13 mouse cellular contexts compared by ENCODE assay signal in genomic region chr10:127563840-127564239, GRCm38 (mm10). TPM values are rescaled to one million over a fixed set of nuclear protein-coding genes. Genes with fewer than 3 reads are reported as not detected.
DNase-seq lines count a peak whose midpoint lies in the region; ATAC-seq and TF ChIP-seq lines count a peak whose summit lies in the region.
"Had no signal": no experiment of that assay in that cellular context is flagged by ENCODE, and none has a peak within 500 bp of the region (broad histone marks: within the 10 kb centered on the region; RNA-seq: fewer than 3 reads in every experiment).

No protein-coding gene starts in this region.

- no peaks in the 10 kb centered on the region for H3K27me3 ChIP-seq in intestine, embryonic 14.5 days (replicated peaks; ENCODE audit: control insufficient read depth, insufficient read depth, low read length)
- no peaks in the 10 kb centered on the region for H3K27me3 ChIP-seq in intestine, postnatal 0 days (replicated peaks; ENCODE audit: control insufficient read depth, insufficient read depth, low read length)
- no peaks in the 10 kb centered on the region for H3K27me3 ChIP-seq in neural tube, embryonic 12.5 days (replicated peaks)
- H3K27me3 ChIP-seq in neural tube, embryonic 15.5 days (replicated peaks), result no peaks in the 10 kb centered on the region
- H3K27me3 ChIP-seq in hindbrain, embryonic 12.5 days, result no peaks in the 10 kb centered on the region
- H3K27me3 ChIP-seq in stomach, embryonic 16.5 days (ENCODE audit: control insufficient read depth, insufficient read depth, low read length), result no peaks in the 10 kb centered on the region
- no peaks in the 10 kb centered on the region for H3K27me3 ChIP-seq in midbrain, embryonic 14.5 days (ENCODE audit: control insufficient read depth, insufficient read depth, low read length)
- H3K27me3 ChIP-seq: forebrain, embryonic 13.5 days had no signal

- 0 out of 2 replicates have a peak, but pooled peaks have one; percentile 4 for ATAC-seq in intestine, embryonic 14.5 days (replicated peaks; ENCODE audit: low FRiP score, low TSS enrichment, low read depth)
- ATAC-seq in intestine, postnatal 0 days, result no peak
- ATAC-seq in neural tube, embryonic 12.5 days (ENCODE audit: low FRiP score, low read depth), result no peak
- ATAC-seq in neural tube, embryonic 15.5 days (ENCODE audit: low FRiP score), result no peak
- 0 out of 2 replicates have a peak, but pooled peaks have one; percentile 29 for ATAC-seq in hindbrain, embryonic 12.5 days (ENCODE audit: low FRiP score)
- no peak for ATAC-seq in stomach, embryonic 16.5 days (ENCODE audit: insufficient read depth, low FRiP score)
- ATAC-seq in midbrain, embryonic 14.5 days (ENCODE audit: low FRiP score, low TSS enrichment), result no peak; the same call in 1 of the 2 replicates
- ATAC-seq: activated CD4-positive, CD25-positive, alpha-beta regulatory T cell, adult 4 months; forebrain, embryonic 13.5 days had no signal

- no peak for TF ChIP-seq CTCF in intestine, postnatal 0 days (IDR thresholded peaks at IDR 0.05; ENCODE audit: low read depth)

- H3K27ac ChIP-seq in intestine, embryonic 14.5 days (ENCODE audit: low read depth), result no peak overlapping the region
- no peak overlapping the region for H3K27ac ChIP-seq in intestine, postnatal 0 days (ENCODE audit: low read depth, low read length)
- H3K27ac ChIP-seq in neural tube, embryonic 12.5 days, result no peak overlapping the region
- H3K27ac ChIP-seq in neural tube, embryonic 15.5 days (replicated peaks), result no peak overlapping the region
- H3K27ac ChIP-seq in hindbrain, embryonic 12.5 days, result no peak overlapping the region
- H3K27ac ChIP-seq in stomach, embryonic 16.5 days (ENCODE audit: low read length), result peak overlapping the region; percentile 78
- H3K27ac ChIP-seq in midbrain, embryonic 14.5 days (replicated peaks; ENCODE audit: low read depth, low read length), result no peak overlapping the region
- H3K27ac ChIP-seq: forebrain, embryonic 13.5 days had no signal

- peaks cover 86% of the 10 kb centered on the region for H3K36me3 ChIP-seq in intestine, embryonic 14.5 days (ENCODE audit: control insufficient read depth, insufficient read depth, low read length)
- peaks cover 86% of the 10 kb centered on the region for H3K36me3 ChIP-seq in intestine, postnatal 0 days (ENCODE audit: control insufficient read depth, insufficient read depth)
- peaks cover 90% of the 10 kb centered on the region for H3K36me3 ChIP-seq in neural tube, embryonic 12.5 days
- peaks cover 87% of the 10 kb centered on the region for H3K36me3 ChIP-seq in neural tube, embryonic 15.5 days
- peaks cover 91% of the 10 kb centered on the region for H3K36me3 ChIP-seq in hindbrain, embryonic 12.5 days
- H3K36me3 ChIP-seq in stomach, embryonic 16.5 days (ENCODE audit: control insufficient read depth, insufficient read depth, low read length), result peaks cover 29% of the 10 kb centered on the region
- H3K36me3 ChIP-seq in midbrain, embryonic 14.5 days (ENCODE audit: control insufficient read depth, insufficient read depth, low read length), result peaks cover 89% of the 10 kb centered on the region

- no peak overlapping the region for H3K9ac ChIP-seq in intestine, embryonic 14.5 days (ENCODE audit: low read length)
- H3K9ac ChIP-seq in intestine, postnatal 0 days (ENCODE audit: low read depth, low read length), result no peak overlapping the region
- 0 out of 2 replicates have a peak overlapping the region, but pooled peaks have one; percentile 5 for H3K9ac ChIP-seq in neural tube, embryonic 12.5 days
- H3K9ac ChIP-seq in neural tube, embryonic 15.5 days (replicated peaks), result no peak overlapping the region
- no peak overlapping the region; the same call in 1 of the 2 replicates for H3K9ac ChIP-seq in hindbrain, embryonic 12.5 days
- H3K9ac ChIP-seq in stomach, embryonic 16.5 days (ENCODE audit: low read length), result peak overlapping the region; percentile 26; the same call in 1 of the 2 replicates
- H3K9ac ChIP-seq in midbrain, embryonic 14.5 days (replicated peaks; ENCODE audit: low read length), result no peak overlapping the region
- H3K9ac ChIP-seq: forebrain, embryonic 13.5 days had no signal

- DNase-seq in intestine, embryonic 14.5 days (ENCODE audit: low spot score), result no peak
- DNase-seq in layer of hippocampus, postnatal 14 days (ENCODE audit: low spot score in 2 of 2), result no peak
- DNase-seq in midbrain, embryonic 14.5 days, result no peak
- DNase-seq: cerebellum, postnatal 36 days; thymus, postnatal 36 days had no signal

- peaks cover 6% of the 10 kb centered on the region; the same call in 1 of the 2 replicates for H3K4me1 ChIP-seq in intestine, embryonic 14.5 days (replicated peaks; ENCODE audit: control insufficient read depth, insufficient read depth, low read length)
- H3K4me1 ChIP-seq in intestine, postnatal 0 days (replicated peaks; ENCODE audit: control insufficient read depth, insufficient read depth, low read length), result no peaks in the 10 kb centered on the region
- peaks cover 12% of the 10 kb centered on the region for H3K4me1 ChIP-seq in neural tube, embryonic 12.5 days
- no peaks in the 10 kb centered on the region for H3K4me1 ChIP-seq in neural tube, embryonic 15.5 days
- peaks cover 5% of the 10 kb centered on the region; the same call in 1 of the 2 replicates for H3K4me1 ChIP-seq in hindbrain, embryonic 12.5 days
- peaks cover 9% of the 10 kb centered on the region; the same call in 1 of the 2 replicates for H3K4me1 ChIP-seq in stomach, embryonic 16.5 days (ENCODE audit: control insufficient read depth, insufficient read depth, low read length)
- no peaks in the 10 kb centered on the region for H3K4me1 ChIP-seq in midbrain, embryonic 14.5 days (ENCODE audit: control insufficient read depth, insufficient read depth, low read length)
- H3K4me1 ChIP-seq: forebrain, embryonic 13.5 days had no signal

- H3K9me3 ChIP-seq in intestine, embryonic 14.5 days (ENCODE audit: control insufficient read depth, low read length), result no peaks in the 10 kb centered on the region
- H3K9me3 ChIP-seq in intestine, postnatal 0 days (ENCODE audit: control insufficient read depth), result no peaks in the 10 kb centered on the region
- no peaks in the 10 kb centered on the region for H3K9me3 ChIP-seq in neural tube, embryonic 12.5 days
- H3K9me3 ChIP-seq in neural tube, embryonic 15.5 days (replicated peaks), result no peaks in the 10 kb centered on the region
- H3K9me3 ChIP-seq in hindbrain, embryonic 12.5 days (replicated peaks), result no peaks in the 10 kb centered on the region
- no peaks in the 10 kb centered on the region for H3K9me3 ChIP-seq in stomach, embryonic 16.5 days (replicated peaks; ENCODE audit: control insufficient read depth, low read length)
- H3K9me3 ChIP-seq in midbrain, embryonic 14.5 days (ENCODE audit: control insufficient read depth, low read length), result no peaks in the 10 kb centered on the region
- H3K9me3 ChIP-seq: forebrain, embryonic 13.5 days had no signal

- WGBS in intestine, embryonic 14.5 days, result 74% methylated on average over 8 of the region's 8 CpGs
- 74% methylated on average over 8 of the region's 8 CpGs for WGBS in intestine, postnatal 0 days
- WGBS in neural tube, embryonic 12.5 days, result 82% methylated on average over 8 of the region's 8 CpGs
- 85% methylated on average over 8 of the region's 8 CpGs for WGBS in neural tube, embryonic 15.5 days
- WGBS in hindbrain, embryonic 12.5 days, result 71% methylated on average over 8 of the region's 8 CpGs
- WGBS in stomach, embryonic 16.5 days, result 64% methylated on average over 8 of the region's 8 CpGs
- WGBS in midbrain, embryonic 14.5 days, result 75% methylated on average over 8 of the region's 8 CpGs

- no peak overlapping the region for H3K4me2 ChIP-seq in intestine, embryonic 14.5 days (ENCODE audit: low read length)
- no peak overlapping the region for H3K4me2 ChIP-seq in intestine, postnatal 0 days (replicated peaks; ENCODE audit: low read depth)
- H3K4me2 ChIP-seq in neural tube, embryonic 12.5 days (replicated peaks), result no peak overlapping the region
- H3K4me2 ChIP-seq in neural tube, embryonic 15.5 days, result no peak overlapping the region
- H3K4me2 ChIP-seq in hindbrain, embryonic 12.5 days (replicated peaks), result no peak overlapping the region
- H3K4me2 ChIP-seq in stomach, embryonic 16.5 days (ENCODE audit: low read depth, low read length), result no peak overlapping the region
- H3K4me2 ChIP-seq in midbrain, embryonic 14.5 days (ENCODE audit: low read length), result no peak overlapping the region
- H3K4me2 ChIP-seq: forebrain, embryonic 13.5 days; liver, embryonic 11.5 days had no signal

- H3K4me3 ChIP-seq in intestine, embryonic 14.5 days (ENCODE audit: low read depth, low read length), result no peak overlapping the region
- no peak overlapping the region for H3K4me3 ChIP-seq in intestine, postnatal 0 days (ENCODE audit: low read depth, low read length)
- no peak overlapping the region for H3K4me3 ChIP-seq in neural tube, embryonic 12.5 days
- no peak overlapping the region for H3K4me3 ChIP-seq in neural tube, embryonic 15.5 days (replicated peaks)
- H3K4me3 ChIP-seq in hindbrain, embryonic 12.5 days, result no peak overlapping the region
- no peak overlapping the region for H3K4me3 ChIP-seq in stomach, embryonic 16.5 days (replicated peaks; ENCODE audit: low read length)
- H3K4me3 ChIP-seq in midbrain, embryonic 14.5 days (replicated peaks; ENCODE audit: low read depth, low read length), result no peak overlapping the region
- H3K4me3 ChIP-seq: forebrain, embryonic 13.5 days had no signal

RNA-seq across cellular contexts. Expression of gene Nxph4, which starts 29.5 kb away (rescaled TPM):
- 4.0 and 5.5 TPM in 2 replicates for polyA plus RNA-seq in intestine, embryonic 14.5 days (2014; fragmentation: Nextera tagmentation; extraction: Ambion mirVana)
- 2.9 and 4.5 TPM in 2 replicates for polyA plus RNA-seq in intestine, postnatal 0 days (2015; fragmentation: Nextera tagmentation; extraction: Ambion mirVana)
- polyA plus RNA-seq in neural tube, embryonic 12.5 days (2016; fragmentation: Nextera tagmentation; extraction: Ambion mirVana), result 112 and 125 TPM in 2 replicates
- polyA plus RNA-seq in neural tube, embryonic 15.5 days (2015; fragmentation: Nextera tagmentation; extraction: Ambion mirVana), result 80.4 and 102 TPM in 2 replicates
- 101 and 109 TPM in 2 replicates for polyA plus RNA-seq in hindbrain, embryonic 12.5 days (2016; fragmentation: Nextera tagmentation; extraction: Ambion mirVana)
- 3.4 and 4.6 TPM in 2 replicates for polyA plus RNA-seq in stomach, embryonic 16.5 days (2015; fragmentation: Nextera tagmentation; extraction: Ambion mirVana)
- 1 to 10 TPM; 2.7 TPM for total RNA-seq in layer of hippocampus, postnatal 14 days (2021)
- 106 and 134 TPM in 2 replicates for polyA plus RNA-seq in midbrain, embryonic 14.5 days (2014; fragmentation: Nextera tagmentation; extraction: Ambion mirVana)
- polyA plus RNA-seq: activated CD4-positive, CD25-positive, alpha-beta regulatory T cell, adult 4 months had no signal

RNA-seq across cellular contexts. Expression of gene Shmt2, which starts 41.6 kb away (rescaled TPM):
- 132 and 142 TPM in 2 replicates for polyA plus RNA-seq in intestine, embryonic 14.5 days (2014; fragmentation: Nextera tagmentation; extraction: Ambion mirVana)
- polyA plus RNA-seq in intestine, postnatal 0 days (2015; fragmentation: Nextera tagmentation; extraction: Ambion mirVana), result 26.2 and 26.7 TPM in 2 replicates
- 74.2 and 76.9 TPM in 2 replicates for polyA plus RNA-seq in neural tube, embryonic 12.5 days (2016; fragmentation: Nextera tagmentation; extraction: Ambion mirVana)
- polyA plus RNA-seq in neural tube, embryonic 15.5 days (2015; fragmentation: Nextera tagmentation; extraction: Ambion mirVana), result 50.4 and 69.9 TPM in 2 replicates
- 67.1 and 67.5 TPM in 2 replicates for polyA plus RNA-seq in hindbrain, embryonic 12.5 days (2016; fragmentation: Nextera tagmentation; extraction: Ambion mirVana)
- polyA plus RNA-seq in stomach, embryonic 16.5 days (2015; fragmentation: Nextera tagmentation; extraction: Ambion mirVana), result 152 and 163 TPM in 2 replicates
- 10 to 100 TPM; 33.0 to 35.5 TPM for total RNA-seq in layer of hippocampus, postnatal 14 days (2021)
- 48.9 and 50.7 TPM in 2 replicates for polyA plus RNA-seq in midbrain, embryonic 14.5 days (2014; fragmentation: Nextera tagmentation; extraction: Ambion mirVana)

RNA-seq across cellular contexts. Expression of gene Ndufa4l2, which starts 49.1 kb away (rescaled TPM):
- polyA plus RNA-seq in intestine, embryonic 14.5 days (2014; fragmentation: Nextera tagmentation; extraction: Ambion mirVana), result 25.9 and 28.5 TPM in 2 replicates
- polyA plus RNA-seq in intestine, postnatal 0 days (2015; fragmentation: Nextera tagmentation; extraction: Ambion mirVana), result 19.9 and 21.9 TPM in 2 replicates
- 7.3 and 7.6 TPM in 2 replicates for polyA plus RNA-seq in neural tube, embryonic 12.5 days (2016; fragmentation: Nextera tagmentation; extraction: Ambion mirVana)
- polyA plus RNA-seq in neural tube, embryonic 15.5 days (2015; fragmentation: Nextera tagmentation; extraction: Ambion mirVana), result 17.8 and 22.5 TPM in 2 replicates
- polyA plus RNA-seq in hindbrain, embryonic 12.5 days (2016; fragmentation: Nextera tagmentation; extraction: Ambion mirVana), result 7.7 and 8.4 TPM in 2 replicates
- 192 and 231 TPM in 2 replicates for polyA plus RNA-seq in stomach, embryonic 16.5 days (2015; fragmentation: Nextera tagmentation; extraction: Ambion mirVana)
- 1 to 10 TPM; 4.8 to 6.9 TPM for total RNA-seq in layer of hippocampus, postnatal 14 days (2021)
- polyA plus RNA-seq in midbrain, embryonic 14.5 days (2014; fragmentation: Nextera tagmentation; extraction: Ambion mirVana), result 14.2 and 18.6 TPM in 2 replicates
- polyA plus RNA-seq: activated CD4-positive, CD25-positive, alpha-beta regulatory T cell, adult 4 months had no signal

RNA-seq across cellular contexts. Expression of gene Lrp1, which starts 57.1 kb away (rescaled TPM):
- polyA plus RNA-seq in intestine, embryonic 14.5 days (2014; fragmentation: Nextera tagmentation; extraction: Ambion mirVana), result 92.1 and 96.6 TPM in 2 replicates
- polyA plus RNA-seq in intestine, postnatal 0 days (2015; fragmentation: Nextera tagmentation; extraction: Ambion mirVana), result 28.9 and 33.4 TPM in 2 replicates
- polyA plus RNA-seq in neural tube, embryonic 12.5 days (2016; fragmentation: Nextera tagmentation; extraction: Ambion mirVana), result 85.7 and 96.0 TPM in 2 replicates
- polyA plus RNA-seq in neural tube, embryonic 15.5 days (2015; fragmentation: Nextera tagmentation; extraction: Ambion mirVana), result 102 and 108 TPM in 2 replicates
- 111 and 115 TPM in 2 replicates for polyA plus RNA-seq in hindbrain, embryonic 12.5 days (2016; fragmentation: Nextera tagmentation; extraction: Ambion mirVana)
- 95.6 and 102 TPM in 2 replicates for polyA plus RNA-seq in stomach, embryonic 16.5 days (2015; fragmentation: Nextera tagmentation; extraction: Ambion mirVana)
- 100 to 1,000 TPM; 287 to 301 TPM for total RNA-seq in layer of hippocampus, postnatal 14 days (2021)
- polyA plus RNA-seq in midbrain, embryonic 14.5 days (2014; fragmentation: Nextera tagmentation; extraction: Ambion mirVana), result 110 and 131 TPM in 2 replicates

Comparison
In these comparisons a context has a peak if more than half of its experiments do, and no peak if none do; other contexts are left out.
1. ATAC-seq: peak in intestine, embryonic 14.5 days (single experiment) and hindbrain, embryonic 12.5 days (single experiment); none in intestine, postnatal 0 days (single experiment), neural tube, embryonic 12.5 days (single experiment), neural tube, embryonic 15.5 days (single experiment), stomach, embryonic 16.5 days (single experiment) and midbrain, embryonic 14.5 days (single experiment).
2. H3K9ac ChIP-seq: peak in neural tube, embryonic 12.5 days (single experiment) and stomach, embryonic 16.5 days (single experiment); none in intestine, embryonic 14.5 days (single experiment), intestine, postnatal 0 days (single experiment), neural tube, embryonic 15.5 days (single experiment), hindbrain, embryonic 12.5 days (single experiment) and midbrain, embryonic 14.5 days (single experiment).
3. RNA of gene Nxph4, which starts 29.5 kb away (polyA plus RNA-seq): 112 to 125 TPM in neural tube, embryonic 12.5 days, 101 to 109 TPM in hindbrain, embryonic 12.5 days, 106 to 134 TPM in midbrain, embryonic 14.5 days and 80.4 to 102 TPM in neural tube, embryonic 15.5 days; 4.0 to 5.5 TPM in intestine, embryonic 14.5 days, 3.4 to 4.6 TPM in stomach, embryonic 16.5 days and 2.9 to 4.5 TPM in intestine, postnatal 0 days; every median in the first group is over 10 times any median in the second.